Mouse (Mus musculus) bone marrow, adult 2 months (tissue): ENCODE data around the gene Nkx2-3.

Source experiments
- CTCF ChIP-seq: fragments of 200-500 bp; IDR thresholded peaks from 2 replicates; pipeline ENCODE4 v1.5.1; 2011; ENCODE audit warnings: low read length, control low read depth; ENCODE audit not compliant: control insufficient read depth, insufficient read depth
- POLR2A ChIP-seq: fragments of 200-500 bp; IDR thresholded peaks from 2 replicates; pipeline ENCODE4 v1.6.1; 2011; ENCODE audit warnings: low read depth, mild to moderate bottlenecking, control low read depth, low read length, borderline replicate concordance; ENCODE audit not compliant: control insufficient read depth

DNA sequence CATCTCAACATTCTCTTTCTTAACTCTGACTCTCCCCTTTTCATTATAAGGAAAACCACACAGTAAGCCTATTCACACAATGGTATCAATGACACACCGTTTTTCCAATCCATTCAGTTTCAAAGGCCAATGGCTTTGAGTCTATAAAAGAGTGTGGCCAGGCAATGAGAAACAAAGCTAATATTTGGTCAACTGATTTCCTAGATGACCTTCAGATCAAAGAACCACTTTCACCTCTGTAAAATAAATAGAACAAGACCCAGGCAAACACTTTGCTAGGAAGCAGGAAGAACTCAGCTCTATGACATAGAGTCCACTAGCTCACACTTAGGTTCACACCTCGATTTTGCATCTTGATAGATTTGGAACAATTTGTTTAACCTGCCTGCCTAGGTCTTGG lies 30.9 kb upstream of the Nkx2-3 start:
- no peak for TF ChIP-seq POLR2A
- TF ChIP-seq CTCF: no peak
